Mouse (Mus musculus): ENCODE measurements around the gene Jund. TPM values are rescaled to one million over a fixed set of nuclear protein-coding genes. Genes with fewer than 3 reads are reported as not detected.
A peak's percentile ranks its signal among the peaks of the same experiment; 100 is the strongest.

Jund gene
- polyA plus RNA-seq, 1 experiment from 2014 or later, result 17.9 TPM

- Histone ChIP-seq H3K27me3 (peaks cover 13% of the 10 kb centered on the region; the same call in 1 of the 2 replicates), H3K36me3 (no peaks in the 10 kb centered on the region), H3K4me3 (replicated peaks) (no peak overlapping the region), H3K4me2 (no peak overlapping the region), H3K27ac (no peak overlapping the region), H3K9ac (no peak overlapping the region), H3K4me1 (replicated peaks) (peaks cover 4% of the 10 kb centered on the region; the same call in 1 of the 2 replicates), H3K9me3 (replicated peaks) (no peaks in the 10 kb centered on the region)
- DNase-seq (no peak), ATAC-seq (ENCODE audit: low read depth) (no peak)
- WGBS (ENCODE audit: insufficient replicate concordance), result 54% methylated on average over 2 of the region's 2 CpGs
These were observed 16.3 kb downstream of the Jund start for GRCm38 (mm10) chr8:70715086-70715485.

DNA sequence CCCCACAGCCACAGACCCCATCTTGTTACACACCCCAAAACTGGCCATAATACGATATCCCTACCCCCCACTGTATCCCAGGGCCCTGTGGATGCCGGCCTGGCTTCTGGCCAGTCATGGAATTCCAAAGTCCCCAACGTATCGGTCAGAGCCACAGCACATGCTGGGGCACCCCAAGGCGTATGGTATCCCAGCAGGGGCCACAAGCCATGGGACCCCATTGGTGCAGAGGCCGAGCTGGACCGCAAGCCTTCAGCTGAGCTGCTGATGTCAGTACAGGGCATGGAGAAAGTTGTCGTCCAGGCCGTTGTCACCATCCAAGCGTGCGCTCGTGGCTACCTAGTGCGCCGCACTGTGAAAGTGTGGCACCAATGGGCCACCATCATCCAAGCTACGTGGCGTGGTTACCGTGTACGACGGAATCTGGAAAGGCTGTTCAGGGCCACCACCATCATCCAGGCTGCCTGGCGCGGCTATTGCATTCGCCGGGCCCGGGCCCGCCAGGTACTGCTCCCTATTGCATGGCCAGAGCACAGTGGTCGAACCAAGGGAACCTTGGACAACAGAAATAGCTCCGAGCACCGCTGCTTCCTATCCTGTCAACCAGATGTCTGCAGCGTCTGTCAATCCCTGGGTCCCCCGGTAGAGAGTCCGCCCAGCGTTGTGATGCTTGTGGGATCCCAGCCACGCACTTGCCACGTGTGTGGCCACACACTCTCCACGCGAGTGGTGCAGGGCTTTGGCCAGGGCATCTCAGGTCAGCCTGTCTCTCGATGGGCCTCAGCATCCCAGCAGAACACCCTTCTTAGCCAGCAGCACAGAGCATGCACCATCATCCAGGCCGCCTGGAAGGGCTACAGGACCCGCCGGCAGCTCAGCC is 18.0 kb downstream of the Jund start:
- ATAC-seq (ENCODE audit: low read depth) (no peak), DNase-seq (no peak)
- peaks cover 7% of the 10 kb centered on the region; the same call in 1 of the 2 replicates for H3K4me1 ChIP-seq (replicated peaks)
- no peak overlapping the region for H3K4me3 ChIP-seq (replicated peaks)
- H3K27me3 ChIP-seq, result peaks cover 13% of the 10 kb centered on the region; the same call in 1 of the 2 replicates
- no peak overlapping the region for H3K4me2 ChIP-seq
- no peak overlapping the region for H3K27ac ChIP-seq
- H3K9ac ChIP-seq, result no peak overlapping the region
- H3K36me3 ChIP-seq, result no peaks in the 10 kb centered on the region
- no peaks in the 10 kb centered on the region for H3K9me3 ChIP-seq (replicated peaks)
- 72% methylated on average over 40 of the region's 40 CpGs for WGBS (ENCODE audit: insufficient replicate concordance)

GRCm38 (mm10) chr8:70718297-70718696 is 19.5 kb downstream of the Jund start, which contains the start of gene Gm3336:
Gene Gm3336 (plus strand): TSS chr8:70718543.
- Histone ChIP-seq H3K4me1 (replicated peaks) (peaks cover 7% of the 10 kb centered on the region; the same call in 1 of the 2 replicates), H3K9ac (no peak within 1 kb of the TSS), H3K9me3 (replicated peaks) (no peaks in the 10 kb centered on the region), H3K4me2 (0 out of 2 replicates have a peak within 1 kb of the TSS, but pooled peaks have one; percentile 24), H3K36me3 (no peaks in the 10 kb centered on the region), H3K27ac (no peak within 1 kb of the TSS), H3K27me3 (peaks cover 13% of the 10 kb centered on the region; the same call in 1 of the 2 replicates), H3K4me3 (replicated peaks) (no peak within 1 kb of the TSS)
- ATAC-seq (ENCODE audit: low read depth), result peak; percentile 45; the same call in 1 of the 2 replicates
- 1% methylated on average over 19 of the region's 19 CpGs for WGBS (ENCODE audit: insufficient replicate concordance)
- DNase-seq, result peak; percentile 49

GRCm38 (mm10) chr8:70719796-70720270 is 21.1 kb downstream of the Jund start:
- Histone ChIP-seq H3K27ac (no peak overlapping the region), H3K9me3 (replicated peaks) (no peaks in the 10 kb centered on the region), H3K27me3 (peaks cover 17% of the 10 kb centered on the region; the same call in 1 of the 2 replicates), H3K4me3 (replicated peaks) (no peak overlapping the region), H3K4me1 (replicated peaks) (peaks cover 7% of the 10 kb centered on the region; the same call in 1 of the 2 replicates), H3K36me3 (no peaks in the 10 kb centered on the region), H3K9ac (no peak overlapping the region), H3K4me2 (no peak overlapping the region)
- DNase-seq, result no peak
- ATAC-seq (ENCODE audit: low read depth), result no peak
- WGBS (ENCODE audit: insufficient replicate concordance), result 29% methylated on average over 9 of the region's 9 CpGs

- Histone ChIP-seq H3K9me3 (replicated peaks) (no peaks in the 10 kb centered on the region), H3K27me3 (peaks cover 18% of the 10 kb centered on the region), H3K4me2 (no peak overlapping the region), H3K27ac (no peak overlapping the region), H3K4me3 (replicated peaks) (no peak overlapping the region), H3K36me3 (no peaks in the 10 kb centered on the region), H3K9ac (no peak overlapping the region), H3K4me1 (replicated peaks) (peaks cover 7% of the 10 kb centered on the region; the same call in 1 of the 2 replicates)
- ATAC-seq (ENCODE audit: low read depth), result no peak
- DNase-seq, result peak; percentile 63
- under 1% methylated on average over 3 of the region's 3 CpGs for WGBS (ENCODE audit: insufficient replicate concordance)
These were observed 22.0 kb downstream of the Jund start for GRCm38 (mm10) chr8:70720739-70721138.

GRCm38 (mm10) chr8:70721601-70722000 is 22.9 kb downstream of the Jund start:
- no peak overlapping the region for H3K4me3 ChIP-seq (replicated peaks)
- no peak overlapping the region for H3K4me2 ChIP-seq
- no peak overlapping the region for H3K9ac ChIP-seq
- no peaks in the 10 kb centered on the region for H3K9me3 ChIP-seq (replicated peaks)
- H3K27me3 ChIP-seq, result peaks cover 26% of the 10 kb centered on the region
- no peak for DNase-seq
- no peaks in the 10 kb centered on the region for H3K36me3 ChIP-seq
- ATAC-seq (ENCODE audit: low read depth), result no peak
- H3K4me1 ChIP-seq (replicated peaks), result peaks cover 7% of the 10 kb centered on the region; the same call in 1 of the 2 replicates
- WGBS (ENCODE audit: insufficient replicate concordance), result 72% methylated on average over 8 of the region's 8 CpGs
- H3K27ac ChIP-seq, result no peak overlapping the region

DNA sequence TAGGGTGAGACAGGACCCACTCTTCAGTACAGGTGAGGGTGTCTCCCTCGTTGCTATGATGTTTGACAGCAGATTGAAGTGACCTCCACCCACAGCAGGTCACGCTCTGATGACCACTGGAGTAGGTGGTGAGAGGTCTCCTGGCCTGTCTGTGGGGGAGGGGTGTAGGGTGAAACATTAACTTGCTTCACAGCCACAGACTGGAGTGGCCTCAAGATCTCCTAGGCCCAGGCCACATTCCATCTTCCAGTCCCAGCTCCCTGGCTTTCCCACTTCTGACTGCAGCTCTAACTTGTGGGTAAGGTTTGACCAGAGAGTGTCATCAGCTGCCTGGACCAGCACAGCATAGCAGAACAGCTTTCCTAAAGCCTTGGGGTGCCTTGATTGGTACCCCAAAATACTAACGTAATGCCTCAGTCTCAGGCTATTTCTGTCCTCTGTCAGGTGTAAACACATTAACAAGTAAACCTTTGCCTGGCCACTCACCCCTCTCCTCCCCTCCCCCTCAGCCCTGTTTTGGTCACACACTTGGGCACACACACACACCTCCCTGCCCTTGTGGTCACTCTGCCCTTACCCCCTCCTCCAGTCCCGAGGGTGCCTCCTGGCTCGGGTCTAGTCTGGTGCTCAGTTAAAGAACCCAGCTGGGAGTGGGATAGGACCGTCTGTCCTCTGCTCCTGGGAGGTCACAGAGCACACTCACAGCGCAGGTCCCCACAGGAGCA is 24.9 kb downstream of the Jund start, which contains the start of gene Pde4c:
Pde4c (plus strand) TSS at position 235 of the 725 bp plus-strand sequence.
- Histone ChIP-seq H3K4me2 (peak within 1 kb of the TSS; percentile 23; the same call in 1 of the 2 replicates), H3K9me3 (replicated peaks) (no peaks in the 10 kb centered on the region), H3K9ac (peak within 1 kb of the TSS; percentile 26; the same call in 1 of the 2 replicates), H3K27ac (peak within 1 kb of the TSS; percentile 84), H3K27me3 (peaks cover 40% of the 10 kb centered on the region), H3K36me3 (no peaks in the 10 kb centered on the region), H3K4me1 (replicated peaks) (peaks cover 8% of the 10 kb centered on the region; the same call in 1 of the 2 replicates), H3K4me3 (replicated peaks) (no peak within 1 kb of the TSS)
- ATAC-seq (ENCODE audit: low read depth) (peak; percentile 72), DNase-seq (no peak)
- 47% methylated on average over 7 of the region's 7 CpGs for WGBS (ENCODE audit: insufficient replicate concordance)

- H3K27ac ChIP-seq, result peak overlapping the region; percentile 84
- 0 out of 2 replicates have a peak, but pooled peaks have one; percentile 14 for ATAC-seq (ENCODE audit: low read depth)
- H3K9ac ChIP-seq, result 0 out of 2 replicates have a peak overlapping the region, but pooled peaks have one; percentile 26
- peaks cover 43% of the 10 kb centered on the region for H3K27me3 ChIP-seq
- DNase-seq, result no peak
- no peaks in the 10 kb centered on the region for H3K36me3 ChIP-seq
- 0 out of 2 replicates have a peak, but pooled peaks cover 7% of the 10 kb centered on the region for H3K4me1 ChIP-seq (replicated peaks)
- no peaks in the 10 kb centered on the region for H3K9me3 ChIP-seq (replicated peaks)
- 59% methylated on average over 12 of the region's 12 CpGs for WGBS (ENCODE audit: insufficient replicate concordance)
- peak overlapping the region; percentile 23; the same call in 1 of the 2 replicates for H3K4me2 ChIP-seq
- no peak overlapping the region for H3K4me3 ChIP-seq (replicated peaks)
These were observed 25.5 kb downstream of the Jund start for GRCm38 (mm10) chr8:70724216-70724615.

- H3K36me3 ChIP-seq, result no peaks in the 10 kb centered on the region
- no peaks in the 10 kb centered on the region for H3K9me3 ChIP-seq (replicated peaks)
- no peak for ATAC-seq (ENCODE audit: low read depth)
- no peak overlapping the region for H3K9ac ChIP-seq
- no peak overlapping the region for H3K4me2 ChIP-seq
- no peak overlapping the region for H3K4me3 ChIP-seq (replicated peaks)
- H3K4me1 ChIP-seq (replicated peaks), result peaks cover 14% of the 10 kb centered on the region; the same call in 1 of the 2 replicates
- 25% methylated on average over 14 of the region's 14 CpGs for WGBS (ENCODE audit: insufficient replicate concordance)
- no peak for DNase-seq
- no peak overlapping the region for H3K27ac ChIP-seq
- peaks cover 56% of the 10 kb centered on the region for H3K27me3 ChIP-seq
These were observed 27.2 kb downstream of the Jund start for GRCm38 (mm10) chr8:70725792-70726447.

DNA sequence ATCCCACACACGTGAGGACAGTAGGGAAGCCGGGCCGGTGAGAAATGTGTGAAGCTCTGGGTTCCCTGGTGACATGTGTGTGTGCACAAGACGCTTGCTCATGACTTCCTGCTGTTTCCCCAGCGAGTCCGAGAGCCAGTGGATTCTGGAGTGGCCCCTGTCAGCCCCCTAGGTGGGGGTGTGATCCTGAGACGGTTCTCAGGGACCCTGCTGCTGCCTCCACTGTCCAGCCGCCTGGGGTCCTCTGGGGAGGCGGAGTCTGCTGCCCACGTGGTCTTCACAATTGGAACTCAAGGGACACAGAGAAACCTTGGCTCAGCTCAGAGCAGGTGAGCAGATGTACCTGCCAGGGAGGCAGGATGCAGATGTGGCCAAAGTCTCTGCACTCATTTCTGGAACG is 28.0 kb downstream of the Jund start:
- Histone ChIP-seq H3K4me3 (replicated peaks) (no peak overlapping the region), H3K9ac (no peak overlapping the region), H3K4me2 (no peak overlapping the region), H3K36me3 (no peaks in the 10 kb centered on the region), H3K27me3 (peaks cover 63% of the 10 kb centered on the region), H3K4me1 (replicated peaks) (peaks cover 12% of the 10 kb centered on the region; the same call in 1 of the 2 replicates), H3K27ac (no peak overlapping the region), H3K9me3 (replicated peaks) (no peaks in the 10 kb centered on the region)
- WGBS (ENCODE audit: insufficient replicate concordance), result 37% methylated on average over 11 of the region's 11 CpGs
- ATAC-seq (ENCODE audit: low read depth) (no peak), DNase-seq (no peak)
